Mouse (Mus musculus): ENCODE measurements around the gene Gm10053. TPM values are rescaled to one million over a fixed set of nuclear protein-coding genes. Genes with fewer than 3 reads are reported as not detected.
A peak's percentile ranks its signal among the peaks of the same experiment; 100 is the strongest.

Gm10053 gene
- polyA plus RNA-seq, 1 experiment from 2014 or later, result 466 TPM

DNA sequence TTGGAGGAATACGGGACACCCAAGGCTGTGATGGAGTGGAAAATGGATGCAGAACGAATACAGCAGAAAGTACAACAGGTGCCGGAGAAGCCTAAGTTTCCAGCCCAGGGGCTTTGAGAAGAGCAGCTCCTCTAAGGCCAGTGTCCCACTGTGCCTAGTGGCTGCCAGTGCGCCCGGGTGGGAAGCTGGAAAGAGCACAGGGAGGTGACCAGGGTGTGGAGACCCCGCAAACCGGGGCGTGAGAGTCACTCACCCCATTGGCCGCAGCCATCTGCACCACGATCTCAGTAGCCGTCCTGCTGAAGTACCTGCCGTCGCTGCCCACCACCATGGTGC is 14.2 kb upstream of the Gm10053 start:
- 12% methylated on average over 13 of the region's 13 CpGs for WGBS

DNA sequence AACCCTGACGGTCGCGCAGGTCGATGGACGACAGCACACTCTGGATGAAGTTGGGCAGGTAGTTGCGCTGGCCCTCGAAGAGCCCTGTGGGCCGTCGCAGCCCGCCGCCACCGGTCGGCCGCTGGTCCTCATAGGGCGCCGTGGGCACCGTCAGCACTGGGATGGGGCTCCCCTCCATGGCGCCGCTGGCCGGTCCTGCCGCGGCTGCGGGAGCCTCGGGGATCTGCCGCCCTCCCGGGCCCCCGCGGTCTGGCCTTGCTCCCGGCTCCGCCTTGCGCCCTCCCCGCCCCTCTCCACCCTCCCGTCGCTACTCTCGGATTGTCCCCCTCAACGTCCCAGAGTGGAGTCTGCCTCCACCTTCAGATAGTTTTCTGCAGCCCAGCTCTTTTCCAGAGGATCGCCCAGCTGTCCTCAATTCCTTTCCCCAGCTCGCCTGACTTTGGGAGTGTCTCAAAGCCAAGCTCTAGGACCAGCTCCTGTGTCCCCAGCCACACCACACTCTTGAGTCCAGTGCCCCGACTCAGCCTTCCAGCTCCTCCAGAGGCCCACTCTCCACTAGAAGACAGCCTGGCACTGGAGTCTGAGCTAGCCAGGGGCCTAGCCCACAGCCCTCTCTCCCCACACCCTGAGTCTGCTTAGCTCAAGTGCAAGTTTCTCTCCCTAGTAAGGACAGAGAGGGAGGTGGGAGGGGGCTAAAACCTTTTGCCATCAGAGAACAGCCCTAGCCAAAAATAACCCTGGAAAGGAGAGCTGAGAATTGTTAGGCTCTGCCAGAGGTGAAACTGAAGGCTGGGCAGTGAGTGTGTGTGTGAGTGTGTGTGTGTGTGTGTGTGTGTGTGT is 13.7 kb upstream of the Gm10053 start, which contains the start of gene Pgm5:
Pgm5 (minus strand) TSS at position 244 of the 840 bp plus-strand sequence.
- ATAC-seq (replicated peaks; ENCODE audit: low FRiP score, low read depth), result peak; percentile 52; the same call in 1 of the 2 replicates
- peak; percentile 47; the same call in 1 of the 2 replicates for TF ChIP-seq CTCF (IDR thresholded peaks at IDR 0.05; ENCODE audit: low read depth)
- no peak within 1 kb of the TSS for H3K27ac ChIP-seq

More for the DNA sequence above, 14.2 kb upstream of the Gm10053 start:
- Histone ChIP-seq H3K27me3 (ENCODE audit: insufficient read depth, low read length) (no peaks in the 10 kb centered on the region), H3K4me3 (replicated peaks; ENCODE audit: low read depth, low read length) (peak overlapping the region; percentile 53), H3K9ac (ENCODE audit: low read depth, low read length) (peak overlapping the region; percentile 59), H3K4me1 (replicated peaks; ENCODE audit: insufficient read depth, low read length) (peaks cover 9% of the 10 kb centered on the region), H3K27ac (no peak overlapping the region), H3K4me2 (ENCODE audit: low read length) (peak overlapping the region; percentile 82), H3K9me3 (replicated peaks; ENCODE audit: low read length) (no peaks in the 10 kb centered on the region), H3K36me3 (ENCODE audit: insufficient read depth, low read length) (no peaks in the 10 kb centered on the region)
- no peak for DNase-seq (ENCODE audit: low spot score)
- ATAC-seq (replicated peaks; ENCODE audit: low FRiP score, low read depth), result 0 out of 2 replicates have a peak, but pooled peaks have one; percentile 13
- no peak for TF ChIP-seq CTCF (IDR thresholded peaks at IDR 0.05; ENCODE audit: low read depth)

DNA sequence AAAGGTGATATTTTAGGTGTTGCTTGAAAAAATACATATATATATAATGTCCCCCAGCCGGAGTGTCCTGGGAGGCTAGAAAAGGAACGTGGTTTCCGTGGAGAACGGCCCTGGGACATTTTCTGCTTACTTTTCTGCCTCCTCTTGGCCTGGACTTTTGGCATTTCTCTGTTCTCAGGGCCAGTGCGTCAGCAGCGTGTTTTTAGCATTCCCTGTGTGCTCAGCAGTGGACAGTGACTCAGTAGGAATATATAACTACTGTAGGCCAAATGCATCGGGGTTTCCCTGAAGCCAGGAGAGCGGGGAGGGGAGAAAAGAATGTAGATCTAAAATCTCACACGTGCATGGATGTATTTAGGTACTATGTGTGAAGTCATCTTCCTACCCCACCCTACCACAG is 10.1 kb upstream of the Gm10053 start:
- Histone ChIP-seq H3K4me3 (replicated peaks; ENCODE audit: low read depth, low read length) (no peak overlapping the region), H3K4me2 (ENCODE audit: low read length) (no peak overlapping the region), H3K27ac (no peak overlapping the region), H3K4me1 (replicated peaks; ENCODE audit: insufficient read depth, low read length) (peaks cover 8% of the 10 kb centered on the region), H3K36me3 (ENCODE audit: insufficient read depth, low read length) (no peaks in the 10 kb centered on the region), H3K9ac (ENCODE audit: low read depth, low read length) (no peak overlapping the region), H3K27me3 (ENCODE audit: insufficient read depth, low read length) (no peaks in the 10 kb centered on the region), H3K9me3 (replicated peaks; ENCODE audit: low read length) (no peaks in the 10 kb centered on the region)
- TF ChIP-seq CTCF (IDR thresholded peaks at IDR 0.05; ENCODE audit: low read depth), result no peak
- 85% methylated on average over 9 of the region's 9 CpGs for WGBS
- DNase-seq (ENCODE audit: low spot score), result no peak
- ATAC-seq (replicated peaks; ENCODE audit: low FRiP score, low read depth), result no peak

More for the DNA sequence above, 13.7 kb upstream of the Gm10053 start, which contains the start of gene Pgm5:
- Histone ChIP-seq H3K4me3 (replicated peaks; ENCODE audit: low read depth, low read length) (peak within 1 kb of the TSS; percentile 53), H3K4me1 (replicated peaks; ENCODE audit: insufficient read depth, low read length) (peaks cover 9% of the 10 kb centered on the region), H3K4me2 (ENCODE audit: low read length) (peak within 1 kb of the TSS; percentile 82), H3K9me3 (replicated peaks; ENCODE audit: low read length) (no peaks in the 10 kb centered on the region), H3K36me3 (ENCODE audit: insufficient read depth, low read length) (no peaks in the 10 kb centered on the region), H3K27me3 (ENCODE audit: insufficient read depth, low read length) (no peaks in the 10 kb centered on the region), H3K9ac (ENCODE audit: low read depth, low read length) (peak within 1 kb of the TSS; percentile 59)
- peak; percentile 79 for DNase-seq (ENCODE audit: low spot score)
- under 1% methylated on average over 36 of the region's 39 CpGs for WGBS

DNA sequence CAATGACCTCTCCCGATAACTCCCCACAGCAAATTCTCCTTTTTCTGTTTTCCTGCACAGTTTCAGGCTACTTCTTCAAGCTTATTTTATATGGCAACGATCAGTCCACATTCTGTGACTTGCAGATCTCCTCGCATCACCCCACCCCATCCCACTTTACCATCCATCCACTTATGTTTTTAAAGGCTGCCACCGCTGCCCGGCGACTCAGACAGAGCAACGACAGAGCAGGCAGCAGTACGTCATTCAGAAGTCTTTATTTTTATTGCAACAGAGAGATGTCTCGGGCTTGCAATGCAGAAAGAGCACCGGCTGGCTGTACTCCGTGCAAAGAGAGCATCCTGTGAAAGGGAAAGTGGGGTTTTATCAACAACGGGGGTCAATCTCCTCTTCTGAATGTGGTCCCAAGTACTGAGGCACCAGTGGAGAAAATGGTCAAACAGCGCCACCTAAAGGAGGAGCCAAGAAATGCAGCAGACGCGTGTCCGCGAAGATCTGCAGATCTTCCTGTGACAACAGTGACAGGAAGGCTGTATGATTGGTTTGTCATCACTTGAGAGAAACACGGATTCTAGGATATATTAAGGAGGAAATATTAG is 4.3 kb upstream of the Gm10053 start:
- H3K27me3 ChIP-seq (ENCODE audit: insufficient read depth, low read length), result no peaks in the 10 kb centered on the region
- peak; percentile 99 for TF ChIP-seq CTCF (IDR thresholded peaks at IDR 0.05; ENCODE audit: low read depth)
- DNase-seq (ENCODE audit: low spot score), result peak; percentile 89
- no peaks in the 10 kb centered on the region for H3K9me3 ChIP-seq (replicated peaks; ENCODE audit: low read length)
- 10% methylated on average over 18 of the region's 18 CpGs for WGBS
- H3K4me3 ChIP-seq (replicated peaks; ENCODE audit: low read depth, low read length), result peak overlapping the region; percentile 35
- no peak overlapping the region for H3K27ac ChIP-seq
- H3K4me1 ChIP-seq (replicated peaks; ENCODE audit: insufficient read depth, low read length), result no peaks in the 10 kb centered on the region
- peak; percentile 57 for ATAC-seq (replicated peaks; ENCODE audit: low FRiP score, low read depth)
- peak overlapping the region; percentile 55 for H3K4me2 ChIP-seq (ENCODE audit: low read length)
- H3K9ac ChIP-seq (ENCODE audit: low read depth, low read length), result 0 out of 2 replicates have a peak overlapping the region, but pooled peaks have one; percentile 27
- H3K36me3 ChIP-seq (ENCODE audit: insufficient read depth, low read length), result no peaks in the 10 kb centered on the region

DNA sequence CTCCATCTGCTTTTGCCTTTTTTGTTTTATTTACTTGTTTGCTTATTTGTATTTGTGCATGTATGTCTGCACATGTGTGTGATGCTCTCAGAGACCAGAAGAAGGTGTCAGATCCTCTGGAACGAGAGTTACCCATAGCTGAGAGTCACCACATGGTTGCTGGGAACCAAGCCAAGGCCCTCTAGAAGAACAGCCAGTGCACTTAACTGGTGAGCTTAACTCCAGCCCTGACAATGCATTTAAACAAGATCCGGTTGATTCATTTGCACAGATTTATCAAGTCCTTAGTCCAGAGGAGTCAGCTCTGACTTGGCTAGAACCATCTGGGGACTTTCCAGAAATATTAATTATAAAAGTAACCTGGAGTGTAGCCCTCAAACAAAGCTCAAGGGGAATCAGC is 1.6 kb upstream of the Gm10053 start:
- H3K4me1 ChIP-seq (replicated peaks; ENCODE audit: insufficient read depth, low read length), result no peaks in the 10 kb centered on the region
- ATAC-seq (replicated peaks; ENCODE audit: low FRiP score, low read depth) (no peak), DNase-seq (ENCODE audit: low spot score) (no peak)
- WGBS, result 50% methylated on average over 2 of the region's 2 CpGs
- no peaks in the 10 kb centered on the region for H3K36me3 ChIP-seq (ENCODE audit: insufficient read depth, low read length)
- no peak for TF ChIP-seq CTCF (IDR thresholded peaks at IDR 0.05; ENCODE audit: low read depth)
- H3K9me3 ChIP-seq (replicated peaks; ENCODE audit: low read length), result no peaks in the 10 kb centered on the region
- H3K27me3 ChIP-seq (ENCODE audit: insufficient read depth, low read length), result no peaks in the 10 kb centered on the region
- no peak overlapping the region for H3K9ac ChIP-seq (ENCODE audit: low read depth, low read length)
- H3K4me3 ChIP-seq (replicated peaks; ENCODE audit: low read depth, low read length), result no peak overlapping the region
- no peak overlapping the region for H3K4me2 ChIP-seq (ENCODE audit: low read length)
- no peak overlapping the region for H3K27ac ChIP-seq

DNA sequence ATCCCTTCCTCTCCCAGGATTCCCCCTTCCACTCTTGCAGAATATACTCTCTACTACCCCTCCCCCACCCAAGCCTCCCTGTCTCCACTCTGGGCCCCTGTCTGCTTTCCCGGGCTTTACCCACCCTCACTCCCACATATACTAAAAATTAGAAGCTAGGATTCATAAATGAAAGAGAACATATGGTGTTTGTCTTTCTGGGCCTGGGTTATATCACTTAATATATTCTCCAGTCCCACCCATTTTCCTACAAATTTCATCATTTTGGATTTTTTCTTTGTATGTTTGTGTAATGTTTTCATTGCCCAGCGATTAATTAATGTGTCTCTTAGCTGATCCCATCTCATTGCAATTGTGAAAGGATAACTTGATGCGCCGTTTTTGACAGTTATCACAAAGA is 5.8 kb downstream of the Gm10053 start:
- Histone ChIP-seq H3K27ac (no peak overlapping the region), H3K4me3 (replicated peaks; ENCODE audit: low read depth, low read length) (no peak overlapping the region), H3K36me3 (ENCODE audit: insufficient read depth, low read length) (no peaks in the 10 kb centered on the region), H3K9ac (ENCODE audit: low read depth, low read length) (no peak overlapping the region), H3K9me3 (replicated peaks; ENCODE audit: low read length) (no peaks in the 10 kb centered on the region), H3K4me2 (ENCODE audit: low read length) (no peak overlapping the region), H3K4me1 (replicated peaks; ENCODE audit: insufficient read depth, low read length) (no peaks in the 10 kb centered on the region), H3K27me3 (ENCODE audit: insufficient read depth, low read length) (no peaks in the 10 kb centered on the region)
- no peak for DNase-seq (ENCODE audit: low spot score)
- ATAC-seq (replicated peaks; ENCODE audit: low FRiP score, low read depth), result no peak
- 63% methylated on average over 4 of the region's 4 CpGs for WGBS
- TF ChIP-seq CTCF (IDR thresholded peaks at IDR 0.05; ENCODE audit: low read depth), result no peak
